Mouse (Mus musculus) midbrain, embryonic 14.5 days (tissue): ENCODE results near the gene Dclk2. TPM values are rescaled to one million over a fixed set of nuclear protein-coding genes. Genes with fewer than 3 reads are reported as not detected.

Experiments
- ATAC-seq: fragments of 200-750 bp; cut with Nextera tagmentation; 2 replicates; pipeline ENCODE4 v1.8.0; 2017; ENCODE audit warnings: moderate number of reproducible peaks, moderate library complexity; ENCODE audit not compliant: low FRiP score, low TSS enrichment
- DNase-seq: peaks from one replicate; pipeline ENCODE4 v3.0.0-alpha.2; 2015
- H3K27ac ChIP-seq: fragments of 300-500 bp; sonication (generic); replicated peaks from 2 replicates; pipeline ENCODE4 v1.5.1; 2014; ENCODE audit warnings: mild to moderate bottlenecking, low read depth, low read length, moderate library complexity
- H3K27me3 ChIP-seq: fragments of 300-500 bp; sonication (generic); 2 replicates; pipeline ENCODE4 v1.6.1; 2014; ENCODE audit warnings: low read length, control low read depth, mixed read lengths; ENCODE audit not compliant: control insufficient read depth, insufficient read depth
- H3K36me3 ChIP-seq: fragments of 300-500 bp; sonication (generic); 2 replicates; pipeline ENCODE4 v1.6.1; 2014; ENCODE audit warnings: low read length, control low read depth; ENCODE audit not compliant: control insufficient read depth, insufficient read depth
- H3K4me1 ChIP-seq: fragments of 300-500 bp; sonication (generic); 2 replicates; pipeline ENCODE4 v1.6.1; 2014; ENCODE audit warnings: mild to moderate bottlenecking, antibody characterized with exemption, low read length, control low read depth; ENCODE audit not compliant: control insufficient read depth, insufficient read depth
- H3K4me2 ChIP-seq: fragments of 300-500 bp; sonication (generic); 2 replicates; pipeline ENCODE4 v1.6.1; 2014; ENCODE audit warnings: mild to moderate bottlenecking, low read length, moderate library complexity
- H3K4me3 ChIP-seq: fragments of 300-500 bp; sonication (generic); replicated peaks from 2 replicates; pipeline ENCODE4 v1.5.1; 2014; ENCODE audit warnings: low read depth, low read length
- H3K9ac ChIP-seq: fragments of 300-500 bp; sonication (generic); replicated peaks from 2 replicates; pipeline ENCODE4 v1.6.1; 2014; ENCODE audit warnings: mild to moderate bottlenecking, low read length, moderate library complexity
- H3K9me3 ChIP-seq: fragments of 300-500 bp; sonication (generic); 2 replicates; pipeline ENCODE4 v1.6.1; 2016; ENCODE audit warnings: low read length, control low read depth, mixed read lengths; ENCODE audit not compliant: control insufficient read depth
- WGBS: fragments of 180-500 bp; shearing (Covaris S2); extraction: QIAGEN DNeasy Blood & Tissue Kit; methylation state at CpG from one replicate; pipeline ENCODE4 v1.1.7; 2014; 5-methylcytosine and 5-hydroxymethylcytosine counted together
- polyA plus RNA-seq: library from polyadenylated mRNA; unstranded; fragments of >200 nt; fragmentation: Nextera tagmentation; extraction: Ambion mirVana; gene quantifications from 2 replicates; pipeline ENCODE4 v1.2.1, GENCODE M21; 2014

Gene Dclk2
- polyA plus RNA-seq, 1 experiment from 2014 or later = 91.1 TPM

- WGBS = 61% methylated on average over 13 of the region's 13 CpGs
- DNase-seq (no peak), ATAC-seq (no peak)
- Histone ChIP-seq H3K4me1 (peaks cover 27% of the 10 kb centered on the region), H3K4me2 (no peak overlapping the region), H3K9me3 (no peaks in the 10 kb centered on the region), H3K27ac (no peak overlapping the region), H3K27me3 (no peaks in the 10 kb centered on the region), H3K4me3 (no peak overlapping the region), H3K36me3 (no peaks in the 10 kb centered on the region; the same call in 1 of the 2 replicates), H3K9ac (no peak overlapping the region)
Observed at GRCm38 (mm10) chr3:86915291-86915690, 5.4 kb downstream of the Dclk2 start.

- H3K4me1 ChIP-seq = peaks cover 27% of the 10 kb centered on the region
- H3K36me3 ChIP-seq = no peaks in the 10 kb centered on the region; the same call in 1 of the 2 replicates
- no peak overlapping the region for H3K4me3 ChIP-seq
- H3K27me3 ChIP-seq = no peaks in the 10 kb centered on the region
- no peak overlapping the region for H3K9ac ChIP-seq
- no peak overlapping the region for H3K4me2 ChIP-seq
- WGBS = 66% methylated on average over 3 of the region's 3 CpGs
- H3K27ac ChIP-seq = no peak overlapping the region
- no peaks in the 10 kb centered on the region for H3K9me3 ChIP-seq
- DNase-seq (no peak), ATAC-seq (no peak)
Observed at GRCm38 (mm10) chr3:86914316-86914715, 6.3 kb downstream of the Dclk2 start.

DNA sequence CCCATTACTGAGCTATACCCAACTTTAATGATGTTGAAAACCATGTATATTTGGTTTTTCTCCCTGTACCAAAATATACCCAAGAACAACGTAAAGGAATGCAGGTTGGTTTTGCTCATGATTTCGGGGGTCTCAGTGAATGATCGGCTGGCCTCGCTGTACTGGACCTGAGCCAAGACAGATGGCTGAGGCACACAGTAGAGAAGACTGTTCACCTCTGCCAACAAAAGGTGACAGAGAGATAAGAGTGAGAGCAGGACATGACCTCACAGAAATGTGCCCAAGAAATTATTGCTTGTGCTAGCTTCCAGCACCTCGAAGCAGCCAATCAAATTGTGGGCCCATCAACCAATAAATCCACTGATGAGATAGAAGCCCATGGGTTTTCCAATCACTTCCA lies 22.3 kb downstream of the Dclk2 start:
- no peaks in the 10 kb centered on the region for H3K27me3 ChIP-seq
- H3K9me3 ChIP-seq = peaks cover 4% of the 10 kb centered on the region; the same call in 1 of the 2 replicates
- H3K27ac ChIP-seq = no peak overlapping the region
- no peak for ATAC-seq
- 97% methylated on average over 5 of the region's 5 CpGs for WGBS
- H3K4me2 ChIP-seq = no peak overlapping the region
- H3K4me3 ChIP-seq = no peak overlapping the region
- no peak for DNase-seq
- H3K36me3 ChIP-seq = peaks cover 20% of the 10 kb centered on the region
- no peak overlapping the region for H3K9ac ChIP-seq
- no peaks in the 10 kb centered on the region for H3K4me1 ChIP-seq

DNA sequence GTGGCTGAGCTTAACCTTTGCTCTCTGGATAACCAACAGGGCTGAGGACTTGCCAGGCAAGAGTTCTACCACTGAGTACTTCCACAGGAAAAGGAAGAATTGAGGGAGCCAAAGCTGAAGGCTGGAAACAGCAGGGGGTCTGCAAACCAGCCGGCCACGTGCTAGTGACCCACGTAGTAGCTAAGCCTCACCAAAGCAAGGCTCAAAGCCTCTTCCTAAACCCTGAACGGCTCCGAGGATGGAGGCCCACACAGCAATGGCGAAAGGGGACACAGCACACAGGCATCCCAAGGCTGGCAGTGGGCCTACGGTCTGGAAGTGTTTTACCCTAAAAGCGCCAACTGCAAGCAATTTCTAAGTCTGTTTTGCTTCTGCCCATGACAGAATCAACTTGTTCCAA lies 23.1 kb downstream of the Dclk2 start:
- 49% methylated on average over 8 of the region's 8 CpGs for WGBS
- no peak for DNase-seq
- H3K27ac ChIP-seq = no peak overlapping the region

GRCm38 (mm10) chr3:86897066-86897465 lies 23.6 kb downstream of the Dclk2 start:
- Histone ChIP-seq H3K27ac (no peak overlapping the region), H3K4me1 (no peaks in the 10 kb centered on the region), H3K4me2 (no peak overlapping the region), H3K27me3 (no peaks in the 10 kb centered on the region), H3K36me3 (peaks cover 11% of the 10 kb centered on the region), H3K9ac (no peak overlapping the region), H3K9me3 (peaks cover 4% of the 10 kb centered on the region; the same call in 1 of the 2 replicates), H3K4me3 (no peak overlapping the region)
- no peak for DNase-seq
- 88% methylated on average over 9 of the region's 9 CpGs for WGBS
- no peak for ATAC-seq

More for the DNA sequence above, 23.1 kb downstream of the Dclk2 start:
- no peak overlapping the region for H3K9ac ChIP-seq
- H3K9me3 ChIP-seq = peaks cover 4% of the 10 kb centered on the region; the same call in 1 of the 2 replicates
- H3K4me1 ChIP-seq = no peaks in the 10 kb centered on the region
- no peak for ATAC-seq
- H3K4me3 ChIP-seq = no peak overlapping the region
- no peaks in the 10 kb centered on the region for H3K27me3 ChIP-seq
- no peak overlapping the region for H3K4me2 ChIP-seq
- peaks cover 13% of the 10 kb centered on the region for H3K36me3 ChIP-seq

- no peak overlapping the region for H3K4me3 ChIP-seq
- WGBS = 89% methylated on average over 2 of the region's 2 CpGs
- no peak overlapping the region for H3K4me2 ChIP-seq
- DNase-seq (no peak), ATAC-seq (no peak)
- no peak overlapping the region for H3K9ac ChIP-seq
- H3K27ac ChIP-seq = no peak overlapping the region
- H3K4me1 ChIP-seq = no peaks in the 10 kb centered on the region
- H3K27me3 ChIP-seq = no peaks in the 10 kb centered on the region
- H3K36me3 ChIP-seq = no peaks in the 10 kb centered on the region
- no peaks in the 10 kb centered on the region; the same call in 1 of the 2 replicates for H3K9me3 ChIP-seq
Observed at GRCm38 (mm10) chr3:86894491-86894890, 26.2 kb downstream of the Dclk2 start.

- no peak for ATAC-seq
Observed at GRCm38 (mm10) chr3:86887512-86887911, 33.1 kb downstream of the Dclk2 start.

DNA sequence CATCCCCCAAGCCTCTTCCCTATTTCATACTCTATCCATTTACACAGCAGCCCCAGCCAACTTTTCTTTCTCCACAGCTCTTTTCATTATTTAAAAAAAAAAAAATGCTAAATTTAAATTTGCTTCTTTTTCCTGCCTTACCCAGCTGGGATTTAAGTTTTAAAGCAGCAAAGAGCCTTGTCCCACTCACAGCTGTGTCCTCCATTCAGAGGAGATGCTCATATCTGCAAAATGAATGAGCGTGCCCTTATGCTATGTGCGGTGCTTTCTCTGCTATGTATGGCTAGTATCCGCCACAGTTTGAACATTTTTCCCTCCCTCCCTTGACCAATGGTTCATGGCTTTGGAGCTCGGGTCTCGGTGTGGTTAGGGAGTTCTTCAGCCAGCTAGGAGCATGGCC lies 35.5 kb downstream of the Dclk2 start:
- Histone ChIP-seq H3K4me2 (no peak overlapping the region), H3K36me3 (no peaks in the 10 kb centered on the region), H3K27me3 (no peaks in the 10 kb centered on the region), H3K9me3 (no peaks in the 10 kb centered on the region), H3K27ac (no peak overlapping the region), H3K4me3 (no peak overlapping the region), H3K9ac (no peak overlapping the region), H3K4me1 (no peaks in the 10 kb centered on the region)
- DNase-seq = no peak
- no peak for ATAC-seq
- WGBS = 96% methylated on average over 5 of the region's 5 CpGs

More at GRCm38 (mm10) chr3:86887512-86887911, 33.1 kb downstream of the Dclk2 start:
- no peaks in the 10 kb centered on the region for H3K27me3 ChIP-seq
- no peak overlapping the region for H3K4me2 ChIP-seq
- H3K27ac ChIP-seq = no peak overlapping the region
- no peaks in the 10 kb centered on the region for H3K9me3 ChIP-seq
- H3K4me3 ChIP-seq = no peak overlapping the region
- no peaks in the 10 kb centered on the region for H3K4me1 ChIP-seq
- H3K36me3 ChIP-seq = no peaks in the 10 kb centered on the region
- H3K9ac ChIP-seq = no peak overlapping the region
- no peak for DNase-seq

GRCm38 (mm10) chr3:86884481-86884880 lies 36.2 kb downstream of the Dclk2 start:
- WGBS = 99% methylated on average over 2 of the region's 2 CpGs

More at GRCm38 (mm10) chr3:86884481-86884880, 36.2 kb downstream of the Dclk2 start:
- Histone ChIP-seq H3K4me1 (no peaks in the 10 kb centered on the region), H3K9ac (no peak overlapping the region), H3K9me3 (no peaks in the 10 kb centered on the region), H3K27ac (no peak overlapping the region), H3K4me3 (no peak overlapping the region), H3K36me3 (no peaks in the 10 kb centered on the region), H3K4me2 (no peak overlapping the region), H3K27me3 (no peaks in the 10 kb centered on the region)
- ATAC-seq (no peak), DNase-seq (no peak)
